Mouse (Mus musculus): ENCODE results near the gene BC024063. TPM values are rescaled to one million over a fixed set of nuclear protein-coding genes. Genes with fewer than 3 reads are reported as not detected.
"Not testable (repeated sequence)": the region's sequence is repeated elsewhere in the genome, so short reads cannot be mapped to it uniquely, and the experiment has no call there.

BC024063 gene
- total RNA-seq (2014; rRNA removed) (4.5 and 6.6 TPM in 2 replicates), polyA plus RNA-seq (2015; fragmentation: Nextera tagmentation; extraction: Ambion mirVana) (4.2 and 4.3 TPM in 2 replicates)

DNA sequence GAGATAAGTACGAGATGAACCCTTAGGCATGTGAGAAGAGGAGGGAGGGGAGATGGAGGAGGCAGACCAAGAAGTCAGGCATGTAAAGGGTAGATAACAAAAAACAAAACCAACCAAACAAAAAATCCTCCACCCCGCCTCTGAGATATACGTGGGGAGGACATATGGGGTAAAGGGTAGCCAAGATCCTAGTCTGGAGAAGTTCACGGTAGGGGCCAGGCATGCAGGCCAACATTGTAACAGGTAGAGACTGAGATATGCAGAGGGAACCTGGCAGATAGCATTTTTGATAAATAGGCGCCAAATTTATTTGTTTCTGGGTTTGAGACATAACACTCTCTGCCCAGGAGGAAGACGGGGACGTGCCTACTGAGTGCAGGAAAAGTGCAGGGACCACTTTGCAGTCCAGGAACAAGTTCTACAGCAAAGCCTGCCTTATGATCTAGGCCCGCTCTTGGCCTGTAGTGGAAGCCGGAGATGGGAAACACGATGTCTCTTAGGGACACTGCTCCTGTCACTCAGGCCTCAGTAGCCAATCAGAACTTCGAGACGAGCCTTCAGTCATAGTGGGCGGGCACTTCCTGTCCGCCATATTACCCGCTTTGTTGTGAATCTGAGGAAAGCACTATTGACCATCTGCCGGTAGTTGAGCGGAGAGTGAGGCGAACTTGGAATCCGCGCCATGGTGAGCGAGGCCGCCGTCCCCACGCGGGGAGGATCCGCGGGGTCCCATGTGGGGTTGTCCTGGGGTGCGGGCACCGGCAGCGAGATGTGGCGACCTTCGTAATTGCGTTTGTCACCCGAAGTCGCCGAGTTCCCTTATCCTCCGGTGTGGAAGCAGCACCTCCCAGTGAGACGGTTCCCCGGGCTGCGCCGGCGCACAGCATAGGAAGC, at the start of gene BC024063:
Gene BC024063, plus strand, starts transcription at position 626 of the 894 bp plus-strand sequence.
- ATAC-seq (ENCODE audit: low FRiP score): peak; percentile 99

DNA sequence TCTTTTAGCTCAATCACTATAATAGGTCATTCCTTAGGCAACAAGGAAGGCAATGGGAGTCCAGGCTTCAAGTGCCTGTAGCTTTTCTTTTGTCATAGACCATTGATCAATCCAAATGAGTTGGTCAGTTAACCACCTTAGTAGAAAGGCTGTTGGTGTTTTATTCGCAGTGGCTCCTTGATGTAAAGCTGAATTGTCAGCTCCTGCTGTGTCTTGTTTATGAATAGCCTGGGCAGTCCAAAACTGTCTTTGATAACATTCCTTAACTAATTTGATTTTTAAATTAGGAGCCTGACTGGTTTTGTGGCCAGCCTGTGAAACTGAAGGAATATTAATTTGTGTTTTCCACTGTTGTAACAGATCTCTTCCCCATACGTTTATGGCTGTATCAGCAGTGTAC, 41.0 kb upstream of the BC024063 start:
- ATAC-seq (ENCODE audit: low FRiP score): no peak
- 62% methylated on average over 2 of the region's 2 CpGs for WGBS
- Histone ChIP-seq H3K9ac (replicated peaks; ENCODE audit: low read length, poor library complexity, severe bottlenecking) (no peak overlapping the region), H3K4me2 (ENCODE audit: low read depth, low read length, poor library complexity, severe bottlenecking) (no peak overlapping the region), H3K27ac (ENCODE audit: low read depth, low read length) (no peak overlapping the region), H3K27me3 (ENCODE audit: insufficient read depth, low read length) (no peaks in the 10 kb centered on the region), H3K9me3 (ENCODE audit: low read length) (no peaks in the 10 kb centered on the region), H3K4me3 (ENCODE audit: low read depth, low read length) (no peak overlapping the region), H3K4me1 (ENCODE audit: insufficient read depth, low read length) (no peaks in the 10 kb centered on the region), H3K36me3 (ENCODE audit: insufficient read depth, low read length) (no peaks in the 10 kb centered on the region)
- DNase-seq (ENCODE audit: low spot score): no peak
- no peak for TF ChIP-seq CTCF (IDR thresholded peaks at IDR 0.05)

More for the DNA sequence above, at the start of gene BC024063:
- Histone ChIP-seq H3K27ac (ENCODE audit: low read depth, low read length) (peak within 1 kb of the TSS; percentile 75), H3K4me2 (ENCODE audit: low read depth, low read length, poor library complexity, severe bottlenecking) (peak within 1 kb of the TSS; percentile 33), H3K9ac (replicated peaks; ENCODE audit: low read length, poor library complexity, severe bottlenecking) (peak within 1 kb of the TSS; percentile 50), H3K4me3 (ENCODE audit: low read depth, low read length) (peak within 1 kb of the TSS; percentile 38)
- not testable (repeated sequence) for H3K4me1 ChIP-seq (ENCODE audit: insufficient read depth, low read length); H3K27me3 ChIP-seq (ENCODE audit: insufficient read depth, low read length); H3K36me3 ChIP-seq (ENCODE audit: insufficient read depth, low read length); H3K9me3 ChIP-seq (ENCODE audit: low read length)
- WGBS: 18% methylated on average over 42 of the region's 42 CpGs
- DNase-seq (ENCODE audit: low spot score): peak; percentile 92

DNA sequence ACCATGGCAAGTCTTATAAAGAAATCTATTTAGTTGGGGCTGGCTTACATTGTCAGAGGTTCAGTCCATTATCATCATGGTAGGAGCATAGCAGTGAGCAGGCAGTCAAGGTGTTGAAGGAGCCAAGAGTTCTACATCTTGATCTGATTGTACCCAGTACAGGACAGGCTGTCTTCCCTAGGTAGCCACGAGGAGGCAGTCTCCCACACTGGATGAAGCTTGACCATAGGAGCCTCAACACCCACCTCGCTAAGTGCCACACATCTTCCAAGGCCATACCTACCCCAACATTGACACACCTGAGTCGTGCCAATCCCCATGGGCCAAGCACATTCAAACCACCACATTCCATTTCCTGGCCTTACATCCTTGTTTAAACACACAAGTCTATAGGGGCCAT, 36.5 kb upstream of the BC024063 start:
- H3K36me3 ChIP-seq (ENCODE audit: insufficient read depth, low read length): no peaks in the 10 kb centered on the region
- no peaks in the 10 kb centered on the region for H3K27me3 ChIP-seq (ENCODE audit: insufficient read depth, low read length)
- H3K4me3 ChIP-seq (ENCODE audit: low read depth, low read length): no peak overlapping the region
- no peaks in the 10 kb centered on the region for H3K4me1 ChIP-seq (ENCODE audit: insufficient read depth, low read length)
- H3K9ac ChIP-seq (replicated peaks; ENCODE audit: low read length, poor library complexity, severe bottlenecking): no peak overlapping the region
- no peak overlapping the region for H3K4me2 ChIP-seq (ENCODE audit: low read depth, low read length, poor library complexity, severe bottlenecking)
- no peak overlapping the region for H3K27ac ChIP-seq (ENCODE audit: low read depth, low read length)
- ATAC-seq (ENCODE audit: low FRiP score): no peak
- TF ChIP-seq CTCF (IDR thresholded peaks at IDR 0.05): no peak
- peaks cover 17% of the 10 kb centered on the region; the same call in 1 of the 2 replicates for H3K9me3 ChIP-seq (ENCODE audit: low read length)
- DNase-seq (ENCODE audit: low spot score): no peak
- WGBS: 79% methylated on average over 3 of the region's 3 CpGs

DNA sequence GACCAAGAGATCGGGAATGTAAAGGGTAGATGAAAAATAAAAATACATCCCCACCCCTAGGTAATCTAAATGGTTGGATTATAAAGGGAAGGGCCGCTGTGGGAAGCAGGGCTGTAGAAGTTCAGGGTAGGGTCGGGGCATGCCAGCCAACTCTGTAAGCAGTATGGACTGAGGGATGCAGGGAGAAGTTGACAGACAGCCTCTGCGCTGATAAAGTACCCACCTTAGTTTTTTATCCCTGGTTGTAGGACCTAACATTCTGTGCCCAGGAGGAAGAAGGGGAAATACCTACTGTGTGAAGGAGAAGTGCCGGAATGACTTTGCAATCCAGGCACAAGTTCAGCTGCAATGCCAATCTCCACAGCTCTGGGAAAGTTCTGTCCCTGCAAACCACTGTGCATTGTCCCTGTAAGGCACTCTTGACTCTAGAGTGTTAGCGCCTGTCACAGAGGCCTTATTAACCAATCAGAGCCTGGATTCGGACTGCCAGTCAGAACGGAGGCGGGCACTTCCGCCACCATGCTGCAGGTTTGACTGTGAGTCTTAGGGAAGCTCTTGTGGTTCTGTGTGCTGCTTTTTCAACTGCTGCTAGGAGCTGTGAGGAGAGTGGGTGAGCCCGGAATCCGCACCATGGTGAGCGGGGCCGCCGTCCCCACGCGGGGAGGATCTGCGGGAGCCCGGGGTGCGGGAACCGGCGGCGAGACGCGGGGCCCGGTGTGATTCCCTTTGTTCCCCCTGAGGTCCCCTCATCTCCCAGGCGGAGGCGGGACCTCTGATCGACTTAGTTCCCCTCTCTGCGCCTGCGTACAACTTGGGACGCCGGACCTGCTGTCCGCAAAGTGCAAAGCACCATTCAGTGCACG, 35.3 kb upstream of the BC024063 start, which contains the start of gene Zfp873:
Gene Zfp873, plus strand, starts transcription at position 527 of the 863 bp plus-strand sequence.
- ATAC-seq (ENCODE audit: low FRiP score) (peak; percentile 100), DNase-seq (ENCODE audit: low spot score) (peak; percentile 96)
- Histone ChIP-seq H3K4me2 (ENCODE audit: low read depth, low read length, poor library complexity, severe bottlenecking) (peak within 1 kb of the TSS; percentile 53), H3K27me3 (ENCODE audit: insufficient read depth, low read length) (no peaks in the 10 kb centered on the region), H3K36me3 (ENCODE audit: insufficient read depth, low read length) (no peaks in the 10 kb centered on the region), H3K4me3 (ENCODE audit: low read depth, low read length) (peak within 1 kb of the TSS; percentile 67), H3K27ac (ENCODE audit: low read depth, low read length) (peak within 1 kb of the TSS; percentile 96), H3K4me1 (ENCODE audit: insufficient read depth, low read length) (no peaks in the 10 kb centered on the region), H3K9me3 (ENCODE audit: low read length) (peaks cover 30% of the 10 kb centered on the region), H3K9ac (replicated peaks; ENCODE audit: low read length, poor library complexity, severe bottlenecking) (peak within 1 kb of the TSS; percentile 80)
- no peak; the same call in none of the 2 replicates for TF ChIP-seq CTCF (IDR thresholded peaks at IDR 0.05)
- whole genome bisulfite sequencing: 8% methylated on average over 35 of the region's 35 CpGs

DNA sequence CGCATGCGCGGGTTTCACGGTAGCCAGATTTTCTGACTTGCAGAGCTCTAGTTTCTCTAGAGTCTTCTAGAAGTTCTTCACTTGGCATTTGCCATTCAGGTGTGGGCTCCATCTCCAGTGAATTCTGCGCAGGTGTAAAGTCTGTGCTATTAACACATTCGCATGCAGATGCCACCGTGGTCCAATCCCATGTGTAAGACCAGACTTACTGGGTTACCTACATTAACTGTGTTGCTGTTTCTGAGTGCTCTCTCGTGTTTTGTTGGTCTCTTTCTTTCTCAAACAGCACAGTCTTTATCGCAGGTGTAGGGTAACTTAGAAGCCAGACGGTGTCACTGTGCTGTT, 34.7 kb upstream of the BC024063 start:
- WGBS: 30% methylated on average over 10 of the region's 10 CpGs
- peak overlapping the region; percentile 80 for H3K9ac ChIP-seq (replicated peaks; ENCODE audit: low read length, poor library complexity, severe bottlenecking)

DNA sequence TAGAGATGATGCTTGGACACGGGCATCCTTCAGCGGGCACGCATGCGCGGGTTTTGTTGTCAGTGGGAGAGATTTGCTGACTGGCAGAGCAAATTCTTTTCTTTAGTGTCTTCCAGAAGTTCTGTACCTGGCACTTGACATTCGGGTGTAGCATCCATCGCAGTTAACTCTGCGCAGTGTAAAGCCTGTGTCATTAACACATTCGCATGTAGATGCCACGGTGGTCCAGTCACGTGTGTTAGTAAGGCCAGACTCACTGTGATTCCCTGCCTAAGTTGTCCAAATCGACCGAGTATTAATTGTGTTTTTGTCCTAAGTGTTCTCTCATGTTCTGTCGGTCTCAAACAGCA, 444 bp downstream of the BC024063 start:
- peak overlapping the region; percentile 38 for H3K4me3 ChIP-seq (ENCODE audit: low read depth, low read length)
- not testable (repeated sequence) for H3K36me3 ChIP-seq (ENCODE audit: insufficient read depth, low read length); H3K9me3 ChIP-seq (ENCODE audit: low read length); DNase-seq (ENCODE audit: low spot score); H3K27ac ChIP-seq (ENCODE audit: low read depth, low read length); H3K27me3 ChIP-seq (ENCODE audit: insufficient read depth, low read length); H3K4me1 ChIP-seq (ENCODE audit: insufficient read depth, low read length)
- WGBS: 31% methylated on average over 11 of the region's 14 CpGs
- peak; percentile 7; the same call in 1 of the 2 replicates for ATAC-seq (ENCODE audit: low FRiP score)
- peak overlapping the region; percentile 33 for H3K4me2 ChIP-seq (ENCODE audit: low read depth, low read length, poor library complexity, severe bottlenecking)
- peak overlapping the region; percentile 50 for H3K9ac ChIP-seq (replicated peaks; ENCODE audit: low read length, poor library complexity, severe bottlenecking)

More for the DNA sequence above, 34.7 kb upstream of the BC024063 start:
- H3K4me2 ChIP-seq (ENCODE audit: low read depth, low read length, poor library complexity, severe bottlenecking): peak overlapping the region; percentile 53
- ATAC-seq (ENCODE audit: low FRiP score); H3K4me1 ChIP-seq (ENCODE audit: insufficient read depth, low read length); DNase-seq (ENCODE audit: low spot score); H3K36me3 ChIP-seq (ENCODE audit: insufficient read depth, low read length); H3K27me3 ChIP-seq (ENCODE audit: insufficient read depth, low read length): not testable (repeated sequence)
- H3K9me3 ChIP-seq (ENCODE audit: low read length): peaks cover 33% of the 10 kb centered on the region
- peak overlapping the region; percentile 96 for H3K27ac ChIP-seq (ENCODE audit: low read depth, low read length)
- H3K4me3 ChIP-seq (ENCODE audit: low read depth, low read length): peak overlapping the region; percentile 67
